Mouse (Mus musculus) adipocyte (in vitro differentiated cells): ENCODE results near the gene Nudt15.

Source experiments
- DNase-seq: peaks from one replicate; pipeline ENCODE4 v3.0.0-alpha.2; 2016; ENCODE audit warnings: low spot score

Nudt15 gene

GRCm38 (mm10) chr14:73507702-73508376 is 40.2 kb downstream of the Nudt15 start:
- no peak for DNase-seq

GRCm38 (mm10) chr14:73507200-73507599 is 40.8 kb downstream of the Nudt15 start:
- DNase-seq: no peak

GRCm38 (mm10) chr14:73506283-73506682 is 41.8 kb downstream of the Nudt15 start:
- no peak for DNase-seq

- DNase-seq: no peak
Observed at GRCm38 (mm10) chr14:73503237-73503933, 44.7 kb downstream of the Nudt15 start.

GRCm38 (mm10) chr14:73502591-73503184 is 45.4 kb downstream of the Nudt15 start:
- DNase-seq: peak; percentile 31

GRCm38 (mm10) chr14:73501721-73502120 is 46.3 kb downstream of the Nudt15 start:
- no peak for DNase-seq

GRCm38 (mm10) chr14:73501283-73501682 is 46.8 kb downstream of the Nudt15 start:
- no peak for DNase-seq

DNA sequence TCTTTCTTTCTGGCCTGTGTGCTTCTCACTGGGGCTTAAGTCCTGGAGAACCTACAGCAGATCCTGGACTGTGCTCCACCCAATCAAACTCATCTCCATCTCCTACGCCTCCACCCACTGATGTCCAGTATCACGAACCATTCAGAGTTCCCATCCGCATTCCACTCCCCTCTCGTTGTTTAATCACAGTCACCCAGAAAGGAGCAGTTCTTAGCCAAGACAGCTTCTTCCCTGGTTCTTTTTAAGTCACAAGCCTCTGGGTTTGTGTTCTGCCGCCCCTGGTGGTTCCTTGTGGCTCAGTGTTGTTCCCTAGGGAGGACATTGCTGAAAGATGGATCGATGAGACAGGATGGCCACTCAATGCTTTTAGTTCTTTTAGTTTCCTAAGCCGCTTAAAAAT is 52.3 kb downstream of the Nudt15 start:
- DNase-seq: no peak

- no peak for DNase-seq
Observed at GRCm38 (mm10) chr14:73494122-73494521, 53.9 kb downstream of the Nudt15 start.

- no peak for DNase-seq
Observed at GRCm38 (mm10) chr14:73493356-73493755, 54.7 kb downstream of the Nudt15 start.

GRCm38 (mm10) chr14:73486641-73487040 is 61.4 kb downstream of the Nudt15 start:
- no peak for DNase-seq

DNA sequence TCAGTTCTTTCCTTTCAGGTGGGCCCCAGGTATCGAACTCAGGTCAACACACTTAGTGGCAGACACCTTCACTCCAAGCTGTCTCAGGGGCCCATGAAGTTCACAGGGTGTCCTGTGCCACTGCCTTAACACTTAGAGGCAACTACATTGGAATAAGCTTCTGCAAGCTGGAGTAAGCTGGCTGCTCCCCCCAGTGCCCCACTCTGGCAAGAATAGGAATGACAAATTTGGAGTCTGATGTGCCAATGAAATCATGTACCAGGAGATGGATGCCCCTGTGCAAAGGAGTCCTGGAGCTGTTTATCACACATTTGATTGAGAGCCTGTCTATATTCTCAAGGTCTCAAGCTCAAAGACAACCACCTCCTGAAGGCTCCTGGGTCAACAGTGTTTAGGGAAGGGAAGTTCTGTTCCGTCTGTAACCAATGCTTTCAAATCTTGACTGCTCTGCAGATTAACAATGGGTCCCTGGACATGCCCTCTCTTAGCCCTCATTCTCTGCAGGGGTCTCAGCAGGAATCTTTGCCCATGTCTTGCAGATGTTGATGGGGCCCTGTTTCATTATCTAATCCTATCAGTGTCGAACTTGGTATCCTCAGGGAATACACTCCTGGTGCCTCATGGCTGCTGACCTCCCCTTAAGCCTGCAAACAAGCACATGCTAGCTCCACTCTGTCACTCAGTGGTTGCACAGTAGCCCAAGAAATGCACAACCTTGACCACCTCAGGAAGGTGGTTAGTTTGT is 63.5 kb downstream of the Nudt15 start:
- no peak for DNase-seq

DNA sequence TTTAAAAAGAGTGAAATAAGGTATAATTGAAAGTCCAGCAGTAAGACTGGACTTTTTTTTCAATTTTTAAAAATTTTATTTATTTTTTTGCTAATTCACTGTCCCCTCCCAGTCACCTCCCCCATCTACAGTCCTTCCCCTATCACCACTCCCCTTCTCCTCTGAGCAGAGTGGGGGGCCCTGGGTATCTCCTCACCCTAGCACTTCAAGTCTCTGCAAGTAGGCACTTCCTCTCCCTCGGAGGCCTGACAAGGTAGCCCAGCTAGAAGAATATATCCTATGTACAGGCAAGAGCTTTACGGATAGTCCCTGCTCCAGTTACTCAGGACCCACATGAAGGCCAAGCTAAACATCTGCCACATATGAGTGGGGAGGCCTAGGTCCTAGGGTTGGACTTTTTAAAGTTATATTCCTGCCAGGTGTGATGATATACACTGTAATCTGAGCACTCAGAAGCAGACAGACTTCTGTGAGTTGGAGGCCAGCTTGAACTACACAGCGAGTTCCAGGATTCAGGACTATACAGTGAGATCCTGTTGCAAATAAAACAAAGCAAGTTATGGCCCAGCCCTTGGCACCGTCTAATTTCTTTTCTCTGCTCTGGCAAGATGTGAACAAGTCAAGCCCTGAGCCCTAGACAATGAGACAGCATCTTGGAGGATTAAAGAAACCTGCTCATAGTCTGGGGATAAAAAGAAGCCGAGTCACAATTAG is 64.4 kb downstream of the Nudt15 start:
- DNase-seq: no peak

- DNase-seq: no peak
Observed at GRCm38 (mm10) chr14:73479771-73480170, 68.3 kb downstream of the Nudt15 start.

DNA sequence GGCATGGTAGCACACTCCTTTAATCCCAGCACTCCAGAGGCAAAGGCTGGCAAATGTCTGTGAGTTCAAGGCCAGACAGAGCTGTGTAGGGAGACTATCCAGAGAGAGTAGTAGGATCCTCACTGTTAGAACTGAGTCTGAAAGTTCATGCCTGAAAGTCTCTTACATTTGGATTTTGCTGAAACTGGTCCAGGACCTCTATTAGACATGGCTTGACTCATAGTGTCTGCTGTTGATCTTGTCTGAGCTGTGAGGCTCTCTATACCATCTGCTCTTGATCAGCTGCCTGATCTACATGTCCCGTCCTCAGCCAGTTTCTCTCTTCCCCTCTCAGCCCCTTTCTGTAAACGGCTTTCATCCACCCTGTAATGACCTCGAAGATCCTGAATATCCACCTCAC is 69.7 kb downstream of the Nudt15 start:
- DNase-seq: no peak

DNA sequence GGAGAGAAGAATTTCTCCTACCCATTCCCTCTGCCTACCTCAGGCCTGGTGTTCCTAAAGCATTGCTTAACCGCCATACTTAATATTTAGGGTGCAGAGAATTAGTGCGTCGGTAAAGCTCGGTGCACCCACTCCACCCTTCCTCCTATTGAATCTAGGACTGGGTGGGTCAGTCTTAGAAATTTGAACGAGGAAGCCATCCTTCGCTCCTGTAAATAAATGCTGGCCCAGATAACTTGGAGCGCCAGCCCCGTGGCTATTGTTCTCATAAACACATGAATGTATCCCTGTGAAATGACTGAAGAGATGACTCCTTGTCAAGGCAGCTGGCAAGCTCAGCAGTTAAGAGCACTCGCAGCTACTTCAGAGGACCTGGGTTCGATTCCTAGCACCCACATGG is 71.0 kb downstream of the Nudt15 start:
- no peak for DNase-seq

DNA sequence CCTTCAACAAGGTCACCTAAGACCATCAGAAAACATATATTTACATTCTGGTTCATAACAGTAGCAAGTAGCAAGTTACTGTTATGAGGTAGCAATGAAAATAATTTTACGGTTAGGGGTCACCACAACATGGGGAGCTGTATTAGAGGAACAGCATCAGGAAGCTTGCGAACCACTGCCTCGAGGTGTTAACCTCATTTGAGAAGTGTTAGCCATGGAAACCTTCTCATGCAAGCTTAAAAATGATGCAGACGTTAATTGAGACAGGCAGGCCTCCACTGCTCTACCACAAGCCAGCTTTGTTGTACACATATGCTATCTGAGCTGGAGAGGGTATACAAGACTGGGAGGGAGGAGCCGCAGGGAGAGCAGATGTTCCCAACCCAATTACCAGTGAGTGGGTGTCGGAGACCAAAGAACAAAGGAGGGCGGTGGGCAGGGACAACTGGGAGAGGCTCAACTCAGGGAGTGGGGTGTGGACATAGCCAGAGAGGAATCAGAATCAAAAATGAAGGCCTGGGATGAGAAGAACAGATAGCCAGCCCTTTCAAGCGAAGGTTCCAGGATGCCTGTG is 71.6 kb downstream of the Nudt15 start:
- DNase-seq: no peak

GRCm38 (mm10) chr14:73475506-73475905 is 72.5 kb downstream of the Nudt15 start:
- peak; percentile 22 for DNase-seq

DNA sequence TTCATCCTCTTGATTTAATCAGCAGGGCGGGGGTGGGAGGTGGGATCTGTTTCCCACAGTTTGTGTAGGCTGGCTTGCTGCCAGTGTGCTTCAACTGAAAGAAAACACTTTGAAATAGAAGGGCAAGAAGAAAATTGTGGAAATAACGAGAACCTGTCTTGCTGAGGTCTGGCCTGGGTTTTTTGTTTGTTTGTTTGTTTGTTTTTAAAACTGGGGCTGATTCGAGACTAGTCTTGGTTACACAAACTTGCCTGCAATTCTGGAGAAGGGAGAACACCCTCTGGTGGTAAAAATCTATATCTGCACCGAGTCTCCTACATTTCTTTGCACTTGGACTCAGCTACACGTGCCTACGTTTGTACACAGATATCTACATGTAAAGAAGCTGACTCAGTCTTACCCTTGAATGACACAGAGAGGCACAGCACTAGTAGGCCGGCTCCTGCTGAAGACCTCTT is 73.4 kb downstream of the Nudt15 start:
- DNase-seq: peak; percentile 79

DNA sequence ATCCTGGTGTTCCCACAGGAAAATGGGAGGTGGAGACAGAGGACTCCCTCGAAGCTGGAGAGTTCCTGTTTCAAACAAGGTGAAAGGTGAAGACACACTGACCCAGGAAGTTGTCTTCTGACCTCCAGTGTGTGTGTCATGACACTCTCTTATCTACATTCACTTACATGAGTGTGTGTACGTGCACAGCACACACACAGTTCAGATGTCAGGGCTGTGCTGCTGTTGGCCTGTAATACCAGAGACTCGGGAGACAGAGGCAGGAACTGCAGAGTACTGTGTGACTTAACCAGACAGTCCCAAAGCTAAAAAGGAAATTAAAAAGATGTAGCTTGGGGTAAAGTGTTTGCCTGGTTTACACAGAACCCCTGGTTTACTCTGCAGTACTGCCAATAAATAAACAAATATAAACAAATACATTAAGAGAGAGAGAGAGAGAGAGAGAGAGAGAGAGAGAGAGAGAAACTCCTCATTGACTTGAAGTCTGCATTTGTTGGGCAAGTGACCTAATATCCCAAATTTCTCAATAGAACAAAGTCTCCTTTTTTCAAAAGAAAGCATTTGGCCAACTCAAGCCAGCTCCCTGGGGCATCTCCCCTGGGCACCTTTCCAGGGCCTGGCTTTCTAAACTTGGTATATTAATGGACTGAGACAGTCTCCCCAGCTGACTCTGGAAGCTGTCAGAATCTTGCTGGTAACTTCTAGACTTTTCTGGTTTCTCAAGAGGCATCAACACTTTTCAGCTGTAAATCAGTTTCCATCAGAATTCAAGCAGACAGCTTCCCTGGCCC is 74.2 kb downstream of the Nudt15 start:
- DNase-seq: peak; percentile 98

GRCm38 (mm10) chr14:73472205-73472604 is 75.8 kb downstream of the Nudt15 start:
- DNase-seq: no peak
